Mouse (Mus musculus) testis, adult 2 months (tissue): ENCODE measurements around the gene Kat6b. TPM values are rescaled to one million over a fixed set of nuclear protein-coding genes. Genes with fewer than 3 reads are reported as not detected.
A peak's percentile ranks its signal among the peaks of the same experiment; 100 is the strongest.
"Not testable (repeated sequence)": the region's sequence is repeated elsewhere in the genome, so short reads cannot be mapped to it uniquely, and the experiment has no call there.

Experiments
- H3K27ac ChIP-seq: fragments of 200-500 bp; 2 replicates; pipeline ENCODE4 v1.5.1; 2012; ENCODE audit warnings: low read depth, low read length; ENCODE audit not compliant: control insufficient read depth, insufficient read depth
- H3K27me3 ChIP-seq: fragments of 200-500 bp; 2 replicates; pipeline ENCODE4 v1.6.1; 2012; ENCODE audit warnings: mild to moderate bottlenecking, low read length, moderate library complexity; ENCODE audit not compliant: control insufficient read depth, insufficient read depth
- H3K36me3 ChIP-seq: fragments of 200-500 bp; 2 replicates; pipeline ENCODE4 v1.6.1; 2012; ENCODE audit warnings: mild to moderate bottlenecking, low read length; ENCODE audit not compliant: control insufficient read depth, insufficient read depth
- H3K4me1 ChIP-seq: fragments of 200-500 bp; 2 replicates; pipeline ENCODE4 v1.6.1; 2012; ENCODE audit warnings: low read length; ENCODE audit not compliant: control insufficient read depth, insufficient read depth
- H3K4me3 ChIP-seq: fragments of 200-500 bp; 2 replicates; pipeline ENCODE4 v1.5.1; 2012; ENCODE audit warnings: low read depth, mild to moderate bottlenecking, low read length, moderate library complexity, mixed read lengths; ENCODE audit not compliant: control insufficient read depth
- CTCF ChIP-seq: fragments of 200-500 bp; IDR thresholded peaks from 2 replicates; pipeline ENCODE4 v1.5.1; 2012; ENCODE audit warnings: low read depth, mild to moderate bottlenecking, inconsistent platforms, low read length, moderate library complexity; ENCODE audit not compliant: control insufficient read depth, insufficient read depth, insufficient replicate concordance
- POLR2A ChIP-seq: fragments of 200-500 bp; IDR thresholded peaks from 2 replicates; pipeline ENCODE4 v1.6.1; 2012; ENCODE audit warnings: low read depth, mild to moderate bottlenecking, inconsistent platforms, low read length, moderate library complexity; ENCODE audit not compliant: control insufficient read depth
- polyA plus RNA-seq: library from polyadenylated mRNA; depleted of rRNA; stranded (reverse); fragments of >200 nt; gene quantifications from 2 replicates; pipeline ENCODE4 v1.2.3, GENCODE M21; 2012

The Kat6b gene
- polyA plus RNA-seq, 1 experiment: 7.6 TPM

GRCm38 (mm10) chr14:21485961-21486520 lies 4.8 kb downstream of the Kat6b start:
- TF ChIP-seq POLR2A (no peak), CTCF (no peak)
- no peaks in the 10 kb centered on the region; the same call in 1 of the 2 replicates for H3K4me1 ChIP-seq
- no peaks in the 10 kb centered on the region for H3K27me3 ChIP-seq
- H3K27ac ChIP-seq: no peak overlapping the region
- H3K4me3 ChIP-seq: no peak overlapping the region
- no peaks in the 10 kb centered on the region for H3K36me3 ChIP-seq

GRCm38 (mm10) chr14:21487135-21487534 lies 5.9 kb downstream of the Kat6b start:
- H3K36me3 ChIP-seq, H3K4me3 ChIP-seq, H3K4me1 ChIP-seq: not testable (repeated sequence)

GRCm38 (mm10) chr14:21488426-21489115 lies 7.3 kb downstream of the Kat6b start:
- not testable (repeated sequence) for H3K27ac ChIP-seq, H3K4me1 ChIP-seq, H3K27me3 ChIP-seq, H3K36me3 ChIP-seq, H3K4me3 ChIP-seq

More at GRCm38 (mm10) chr14:21487135-21487534, 5.9 kb downstream of the Kat6b start:
- H3K27ac ChIP-seq, H3K27me3 ChIP-seq: not testable (repeated sequence)

- Histone ChIP-seq H3K36me3 (no peaks in the 10 kb centered on the region), H3K4me1 (no peaks in the 10 kb centered on the region; the same call in 1 of the 2 replicates), H3K27me3 (no peaks in the 10 kb centered on the region), H3K27ac (peak overlapping the region; percentile 61), H3K4me3 (no peak overlapping the region)
- peak; percentile 24; the same call in 1 of the 2 replicates for TF ChIP-seq POLR2A
- no peak for TF ChIP-seq CTCF
Measured at GRCm38 (mm10) chr14:21489116-21489485, 7.9 kb downstream of the Kat6b start.

- H3K27me3 ChIP-seq: no peaks in the 10 kb centered on the region
- no peak overlapping the region for H3K27ac ChIP-seq
- no peaks in the 10 kb centered on the region for H3K4me1 ChIP-seq
- TF ChIP-seq CTCF (no peak), POLR2A (no peak)
- no peaks in the 10 kb centered on the region for H3K36me3 ChIP-seq
- no peak overlapping the region for H3K4me3 ChIP-seq
Measured at GRCm38 (mm10) chr14:21490141-21490540, 8.9 kb downstream of the Kat6b start.

- no peak for TF ChIP-seq POLR2A
- H3K27ac ChIP-seq: peak overlapping the region; percentile 5
- no peaks in the 10 kb centered on the region for H3K36me3 ChIP-seq
- no peaks in the 10 kb centered on the region for H3K27me3 ChIP-seq
- H3K4me3 ChIP-seq: peak overlapping the region; percentile 88
- peaks cover 15% of the 10 kb centered on the region for H3K4me1 ChIP-seq
Measured at GRCm38 (mm10) chr14:21498361-21498996, 17.2 kb downstream of the Kat6b start.

- Histone ChIP-seq H3K36me3 (no peaks in the 10 kb centered on the region), H3K4me1 (peaks cover 15% of the 10 kb centered on the region), H3K27me3 (no peaks in the 10 kb centered on the region), H3K27ac (peak overlapping the region; percentile 76), H3K4me3 (peak overlapping the region; percentile 88)
- TF ChIP-seq CTCF (no peak), POLR2A (no peak)
Measured at GRCm38 (mm10) chr14:21499011-21499581, 17.9 kb downstream of the Kat6b start.
